In the genomic region with DNA sequence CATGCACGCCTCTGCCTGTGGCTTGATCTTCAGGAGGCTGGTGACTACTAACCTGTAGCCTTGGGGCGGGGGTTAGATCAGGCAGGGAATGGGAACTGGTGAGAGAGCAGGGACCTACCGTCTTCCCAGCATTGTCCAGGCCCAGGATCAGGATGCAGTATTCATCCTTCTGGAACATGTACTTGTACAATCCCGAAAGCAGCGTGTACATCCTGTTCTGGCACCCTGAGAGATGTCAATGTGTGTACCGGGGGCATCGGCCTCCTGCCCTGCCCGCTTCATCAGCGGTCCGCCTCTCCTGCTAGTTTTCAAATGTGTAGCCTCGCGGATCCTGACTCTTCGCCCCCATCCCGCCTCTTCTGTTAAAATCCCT, we compare ENCODE assay signal across 8 mouse cellular contexts. TPM values are rescaled to one million over a fixed set of nuclear protein-coding genes. Genes with fewer than 3 reads are reported as not detected.
DNase-seq lines count a peak whose midpoint lies in the region; ATAC-seq and TF ChIP-seq lines count a peak whose summit lies in the region.

No protein-coding gene starts in this region.

- ATAC-seq in hindbrain, postnatal 0 days: peak; percentile 15; the same call in 1 of the 2 replicates

- no peaks in the 10 kb centered on the region for H3K27me3 ChIP-seq in hindbrain, postnatal 0 days (ENCODE audit: insufficient read depth, low read length)
- no peaks in the 10 kb centered on the region for H3K27me3 ChIP-seq in myocyte (ENCODE audit: control insufficient read depth, insufficient read depth, insufficient read length)

- peak overlapping the region; percentile 70 for H3K9ac ChIP-seq in hindbrain, postnatal 0 days (replicated peaks; ENCODE audit: low read length)

- no peak for TF ChIP-seq POLR2A in cortical plate, adult 2 months (IDR thresholded peaks at IDR 0.05; ENCODE audit: extremely low read depth, insufficient read depth, low read length)
- TF ChIP-seq POLR2A in myocyte (IDR thresholded peaks at IDR 0.05; ENCODE audit: insufficient read length, low read depth): no peak

- peak overlapping the region; percentile 81 for H3ac ChIP-seq in myocyte (ENCODE audit: control insufficient read depth, insufficient read length)

- 10% methylated on average over 14 of the region's 14 CpGs for WGBS in hindbrain, postnatal 0 days

- intact Hi-C loops in left cerebral cortex, adult 2 months (cut with DNase I): no loop called here
- intact Hi-C loops in left cerebral cortex, postnatal 25 days (cut with DNase I): no loop called here

- H3K27ac ChIP-seq in left cerebral cortex, adult 2 months: peak overlapping the region; percentile 87; the same call in 1 of the 2 replicates
- no peak overlapping the region for H3K27ac ChIP-seq in cortical plate, adult 2 months (ENCODE audit: insufficient read depth, low read length)
- H3K27ac ChIP-seq in hindbrain, postnatal 0 days: peak overlapping the region; percentile 91; the same call in 1 of the 2 replicates

- H3K4me3 ChIP-seq in left cerebral cortex, adult 2 months: peak overlapping the region; percentile 99
- H3K4me3 ChIP-seq in cortical plate, adult 2 months (ENCODE audit: insufficient read depth, low read length): peak overlapping the region; percentile 89
- H3K4me3 ChIP-seq in hindbrain, postnatal 0 days (ENCODE audit: low read length): peak overlapping the region; percentile 73
- H3K4me3 ChIP-seq in myocyte: peak overlapping the region; percentile 98

- H3K4me2 ChIP-seq in hindbrain, postnatal 0 days (ENCODE audit: low read depth, low read length): peak overlapping the region; percentile 96
- H3K4me2 ChIP-seq in myocyte (ENCODE audit: low read depth): peak overlapping the region; percentile 96

- H3K79me2 ChIP-seq in myocyte (ENCODE audit: control insufficient read depth, insufficient read depth): peaks cover 59% of the 10 kb centered on the region

- H3K36me3 ChIP-seq in hindbrain, postnatal 0 days (ENCODE audit: insufficient read depth, low read length): peaks cover 27% of the 10 kb centered on the region
- H3K36me3 ChIP-seq in myocyte (ENCODE audit: control insufficient read depth, insufficient read depth): peaks cover 34% of the 10 kb centered on the region

- TF ChIP-seq CTCF in left cerebral cortex, adult 2 months (IDR thresholded peaks at IDR 0.05): no peak
- TF ChIP-seq CTCF in cortical plate, adult 2 months (IDR thresholded peaks at IDR 0.05; ENCODE audit: extremely low read depth, insufficient read depth, low read length): no peak
- TF ChIP-seq CTCF in hindbrain, postnatal 0 days (IDR thresholded peaks at IDR 0.05; ENCODE audit: low read depth): no peak

- peaks cover 10% of the 10 kb centered on the region for H3K4me1 ChIP-seq in cortical plate, adult 2 months (ENCODE audit: control insufficient read depth, insufficient read depth, low read length)
- H3K4me1 ChIP-seq in hindbrain, postnatal 0 days (ENCODE audit: insufficient read depth, low read length): peaks cover 23% of the 10 kb centered on the region; the same call in 1 of the 2 replicates

- H3K9me3 ChIP-seq in hindbrain, postnatal 0 days (ENCODE audit: low read length): no peaks in the 10 kb centered on the region

- no peak for DNase-seq in left cerebral cortex, adult 2 months (ENCODE audit: extremely low spot score in 1 of 2, low spot score in 2 of 2)
- DNase-seq in left cerebral cortex, postnatal 25 days (ENCODE audit: low spot score in 2 of 2): no peak
- DNase-seq in hindbrain, postnatal 0 days (ENCODE audit: low spot score): no peak
- DNase-seq in layer of hippocampus, adult 9-10 months (ENCODE audit: low spot score): no peak
- DNase-seq in layer of hippocampus, adult 18-20 months (ENCODE audit: low spot score in 2 of 2): no peak
- no peak for DNase-seq in urinary bladder, postnatal 10 days (ENCODE audit: low spot score)

TF ChIP-seq in myocyte, 11 proteins besides CTCF, POLR2A, EP300 and RAD21:
- TF ChIP-seq TCF3 (IDR thresholded peaks at IDR 0.05; ENCODE audit: insufficient read length, low read depth): no peak
- TF ChIP-seq MYOG (IDR thresholded peaks at IDR 0.05; ENCODE audit: control insufficient read depth in 1 of 3, insufficient read depth in 1 of 3, insufficient read length in 2 of 3, low read depth in 2 of 3): no peak
- no peak for TF ChIP-seq REST (IDR thresholded peaks at IDR 0.05; ENCODE audit: insufficient read depth, insufficient read length)
- TF ChIP-seq TCF12 (IDR thresholded peaks at IDR 0.05; ENCODE audit: insufficient read depth, poor library complexity, severe bottlenecking): no peak
- TF ChIP-seq SRF (IDR thresholded peaks at IDR 0.05; ENCODE audit: control insufficient read depth, insufficient read length, low read depth): no peak
- TF ChIP-seq MAX (IDR thresholded peaks at IDR 0.05; ENCODE audit: low read depth): no peak
- no peak for TF ChIP-seq MYOD1 (IDR thresholded peaks at IDR 0.05; ENCODE audit: control insufficient read depth in 1 of 3, insufficient read length in 2 of 3, low read depth in 2 of 3)

RNA-seq across cellular contexts. Expression of gene Zgpat, which starts 0.3 kb away (rescaled TPM):
- 10 to 100 TPM; 80.3 to 80.5 TPM for total RNA-seq in left cerebral cortex, adult 2 months (2021)
- total RNA-seq in left cerebral cortex, postnatal 25 days (2021): 10 to 100 TPM; 64.8 to 68.0 TPM
- 89.3 and 99.8 TPM in 2 replicates for polyA plus RNA-seq in cortical plate, adult 2 months (2012; rRNA removed)
- 66.3 and 85.3 TPM in 2 replicates for total RNA-seq in hindbrain, postnatal 0 days (2014; rRNA removed)
- polyA plus RNA-seq in hindbrain, postnatal 0 days (2015; fragmentation: Nextera tagmentation; extraction: Ambion mirVana): 37.5 and 40.6 TPM in 2 replicates
- polyA plus RNA-seq in myocyte (2012; fragmentation: generic; extraction: Trizol): 21.7 TPM
- 10 to 100 TPM; 70.2 to 71.1 TPM for total RNA-seq in layer of hippocampus, adult 18-20 months (2021)

RNA-seq across cellular contexts. Expression of gene Arfrp1, which starts 0.7 kb away (rescaled TPM):
- total RNA-seq in left cerebral cortex, adult 2 months (2021): 10 to 100 TPM; 45.2 to 51.2 TPM
- total RNA-seq in left cerebral cortex, postnatal 25 days (2021): 10 to 100 TPM; 39.5 to 41.4 TPM
- 70.9 and 72.7 TPM in 2 replicates for polyA plus RNA-seq in cortical plate, adult 2 months (2012; rRNA removed)
- 13.0 and 14.7 TPM in 2 replicates for total RNA-seq in hindbrain, postnatal 0 days (2014; rRNA removed)
- polyA plus RNA-seq in hindbrain, postnatal 0 days (2015; fragmentation: Nextera tagmentation; extraction: Ambion mirVana): 70.7 TPM in 2 replicates
- polyA plus RNA-seq in myocyte (2012; fragmentation: generic; extraction: Trizol): 48.8 TPM
- total RNA-seq in layer of hippocampus, adult 18-20 months (2021): 10 to 100 TPM; 41.1 to 46.0 TPM

RNA-seq across cellular contexts. Expression of gene Lime1, which starts 15.4 kb away (rescaled TPM):
- 10 to 100 TPM; 43.1 to 45.2 TPM for total RNA-seq in left cerebral cortex, adult 2 months (2021)
- 10 to 100 TPM; 35.8 to 39.1 TPM for total RNA-seq in left cerebral cortex, postnatal 25 days (2021)
- 66.5 and 71.4 TPM in 2 replicates for polyA plus RNA-seq in cortical plate, adult 2 months (2012; rRNA removed)
- total RNA-seq in hindbrain, postnatal 0 days (2014; rRNA removed): 49.0 and 62.1 TPM in 2 replicates
- polyA plus RNA-seq in hindbrain, postnatal 0 days (2015; fragmentation: Nextera tagmentation; extraction: Ambion mirVana): 24.1 and 26.2 TPM in 2 replicates
- polyA plus RNA-seq in myocyte (2012; fragmentation: generic; extraction: Trizol): 8.2 TPM
- total RNA-seq in layer of hippocampus, adult 18-20 months (2021): 10 to 100 TPM; 37.1 to 43.2 TPM

RNA-seq across cellular contexts. Expression of gene Rtel1, which starts 44.9 kb away (rescaled TPM):
- 10 to 100 TPM; 26.1 to 38.5 TPM for total RNA-seq in left cerebral cortex, adult 2 months (2021)
- 10 to 100 TPM; 29.8 to 34.9 TPM for total RNA-seq in left cerebral cortex, postnatal 25 days (2021)
- 55.5 and 62.0 TPM in 2 replicates for polyA plus RNA-seq in cortical plate, adult 2 months (2012; rRNA removed)
- total RNA-seq in hindbrain, postnatal 0 days (2014; rRNA removed): 52.2 and 97.2 TPM in 2 replicates
- 21.6 and 28.0 TPM in 2 replicates for polyA plus RNA-seq in hindbrain, postnatal 0 days (2015; fragmentation: Nextera tagmentation; extraction: Ambion mirVana)
- 23.6 TPM for polyA plus RNA-seq in myocyte (2012; fragmentation: generic; extraction: Trizol)
- 10 to 100 TPM; 25.3 to 28.8 TPM for total RNA-seq in layer of hippocampus, adult 18-20 months (2021)

RNA-seq across cellular contexts. Expression of gene Stmn3, which starts 50.2 kb away (rescaled TPM):
- 100 to 1,000 TPM; 633 to 653 TPM for total RNA-seq in left cerebral cortex, adult 2 months (2021)
- total RNA-seq in left cerebral cortex, postnatal 25 days (2021): 100 to 1,000 TPM; 631 to 689 TPM
- 777 and 783 TPM in 2 replicates for polyA plus RNA-seq in cortical plate, adult 2 months (2012; rRNA removed)
- total RNA-seq in hindbrain, postnatal 0 days (2014; rRNA removed): 1,221 and 1,263 TPM in 2 replicates
- 1,758 and 1,824 TPM in 2 replicates for polyA plus RNA-seq in hindbrain, postnatal 0 days (2015; fragmentation: Nextera tagmentation; extraction: Ambion mirVana)
- 0.07 TPM for polyA plus RNA-seq in myocyte (2012; fragmentation: generic; extraction: Trizol)
- total RNA-seq in layer of hippocampus, adult 18-20 months (2021): 100 to 1,000 TPM; 560 to 580 TPM
